Mouse (Mus musculus) liver, embryonic 14.5 days (tissue): ENCODE measurements around the gene Ppm1a.

Experiments used
- CTCF ChIP-seq: IDR thresholded peaks from 2 replicates; pipeline ENCODE4 v1.5.1; 2016; ENCODE audit warnings: antibody characterized with exemption, low read depth, control low read depth
- EP300 ChIP-seq: IDR thresholded peaks from 2 replicates; pipeline ENCODE4 v1.6.1; 2016; ENCODE audit warnings: antibody characterized with exemption, low read depth

GRCm38 (mm10) chr12:72719046-72719445, 38.2 kb upstream of the Ppm1a start:
- TF ChIP-seq CTCF (no peak), EP300 (no peak)
